Mouse (Mus musculus) retina, embryonic 14.5 days (tissue): ENCODE results near the gene Vmn1r39.
"Not testable (repeated sequence)": the region's sequence is repeated elsewhere in the genome, so short reads cannot be mapped to it uniquely, and the experiment has no call there.

Source experiments
- DNase-seq: peaks from one replicate; pipeline ENCODE4 v3.0.0-alpha.2; 2015; ENCODE audit warnings: low spot score

The Vmn1r39 gene

GRCm38 (mm10) chr6:66810509-66810908 lies at the start of gene Vmn1r39:
Gene Vmn1r39, minus strand, starts transcription at chr6:66810609.
- DNase-seq: no peak

- DNase-seq: no peak
These were observed 49.0 kb upstream of the Vmn1r39 start for GRCm38 (mm10) chr6:66859391-66859790.

- no peak for DNase-seq
These were observed 47.9 kb upstream of the Vmn1r39 start for GRCm38 (mm10) chr6:66858356-66858755.

GRCm38 (mm10) chr6:66856236-66856635 lies 45.8 kb upstream of the Vmn1r39 start:
- no peak for DNase-seq

GRCm38 (mm10) chr6:66848936-66849335 lies 38.5 kb upstream of the Vmn1r39 start:
- DNase-seq: peak; percentile 4

GRCm38 (mm10) chr6:66840631-66841030 lies 30.2 kb upstream of the Vmn1r39 start:
- DNase-seq: peak; percentile 49

- DNase-seq: no peak
These were observed 26.5 kb upstream of the Vmn1r39 start for GRCm38 (mm10) chr6:66836932-66837331.

GRCm38 (mm10) chr6:66806311-66806710 lies 4.1 kb downstream of the Vmn1r39 start:
- DNase-seq: no peak

- no peak for DNase-seq
These were observed 4.7 kb downstream of the Vmn1r39 start for GRCm38 (mm10) chr6:66805713-66806112.

- DNase-seq: not testable (repeated sequence)
These were observed 27.9 kb downstream of the Vmn1r39 start, which contains the start of gene Vmn1r38 for GRCm38 (mm10) chr6:66782527-66782926. Gene Vmn1r38, minus strand, starts transcription at chr6:66782627.
